Mouse (Mus musculus): ENCODE measurements around the gene Tex19.1.

Tex19.1 gene

GRCm38 (mm10) chr11:121148193-121148592 is 2.2 kb downstream of the Tex19.1 start:
- DNase-seq: no peak

- no peak for DNase-seq
These were observed 8.3 kb downstream of the Tex19.1 start for GRCm38 (mm10) chr11:121154203-121154602.

- no peak for DNase-seq
These were observed 10.5 kb downstream of the Tex19.1 start for GRCm38 (mm10) chr11:121156411-121156891.

GRCm38 (mm10) chr11:121159971-121160370 is 14.0 kb downstream of the Tex19.1 start, which contains the start of gene Uts2r:
Gene Uts2r, plus strand, starts transcription at chr11:121160271.
- no peak for DNase-seq

GRCm38 (mm10) chr11:121160636-121161346 is 14.8 kb downstream of the Tex19.1 start:
- DNase-seq: no peak

- DNase-seq: no peak
These were observed 17.8 kb downstream of the Tex19.1 start for GRCm38 (mm10) chr11:121163751-121164150.

GRCm38 (mm10) chr11:121173203-121173602 is 27.3 kb downstream of the Tex19.1 start:
- no peak for DNase-seq

GRCm38 (mm10) chr11:121174234-121174633 is 28.3 kb downstream of the Tex19.1 start:
- DNase-seq: no peak

- peak; percentile 9 for DNase-seq
These were observed 30.6 kb downstream of the Tex19.1 start for GRCm38 (mm10) chr11:121176285-121177270.

- peak; percentile 69 for DNase-seq
These were observed 43.7 kb downstream of the Tex19.1 start for GRCm38 (mm10) chr11:121189681-121190080.

- DNase-seq: no peak
These were observed 46.8 kb downstream of the Tex19.1 start for GRCm38 (mm10) chr11:121192742-121193141.

- no peak for DNase-seq
These were observed 47.5 kb downstream of the Tex19.1 start for GRCm38 (mm10) chr11:121193415-121193814.

All from kidney, adult 11 months (tissue).